Comparison of ENCODE assay signal across 18 mouse cellular contexts in the genomic region with DNA sequence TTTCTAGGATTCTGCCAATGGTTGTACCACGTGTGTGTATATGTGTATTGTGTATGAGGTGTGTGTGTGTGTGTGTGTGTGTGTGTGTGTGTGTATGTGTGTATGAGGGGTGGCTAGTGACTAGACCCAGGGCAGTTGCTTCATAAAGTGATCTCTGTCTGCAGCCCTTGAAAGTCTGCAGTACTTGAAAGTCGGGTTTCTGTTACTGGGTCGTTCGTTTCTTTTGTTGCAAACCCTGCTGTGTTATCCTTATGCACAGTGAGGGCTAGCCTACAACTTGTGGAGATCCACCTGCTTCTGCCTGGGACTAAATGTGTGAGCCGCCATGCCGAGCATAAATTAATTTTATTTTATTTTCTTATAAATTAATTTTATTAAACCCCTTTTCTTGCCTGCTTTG.
A peak's percentile ranks its signal among the peaks of the same experiment; 100 is the strongest.
DNase-seq lines count a peak whose midpoint lies in the region; ATAC-seq and TF ChIP-seq lines count a peak whose summit lies in the region.
"Had no signal": no experiment of that assay in that cellular context is flagged by ENCODE, and none has a peak within 500 bp of the region (broad histone marks: within the 10 kb centered on the region; RNA-seq: fewer than 3 reads in every experiment).

No protein-coding gene starts in this region.

- H3K4me3 ChIP-seq in ES-E14 (ENCODE audit: insufficient read depth in 1 of 2, low read depth in 1 of 2, low read length in 2 of 2, poor library complexity in 1 of 2, severe bottlenecking in 1 of 2): peak overlapping the region; percentile 58 to 61
- H3K4me3 ChIP-seq in forebrain, embryonic 13.5 days: peak overlapping the region; percentile 37
- H3K4me3 ChIP-seq in hindbrain, embryonic 15.5 days: peak overlapping the region; percentile 31
- peak overlapping the region; percentile 20 for H3K4me3 ChIP-seq in midbrain, postnatal 0 days (ENCODE audit: low read depth, low read length)
- H3K4me3 ChIP-seq: erythroblast, embryonic 14.5 days; heart, adult 2 months; stomach, embryonic 15.5 days had no signal

- peak overlapping the region; percentile 75; the same call in 1 of the 2 replicates for H3K9ac ChIP-seq in ES-E14 (ENCODE audit: insufficient read depth, low read depth, low read length, poor library complexity, severe bottlenecking)
- H3K9ac ChIP-seq in forebrain, embryonic 13.5 days: peak overlapping the region; percentile 78
- no peak overlapping the region for H3K9ac ChIP-seq in hindbrain, embryonic 15.5 days
- no peak overlapping the region for H3K9ac ChIP-seq in midbrain, postnatal 0 days (replicated peaks; ENCODE audit: low read length, poor library complexity, severe bottlenecking)
- H3K9ac ChIP-seq: liver, postnatal 0 days; stomach, embryonic 15.5 days had no signal

- ATAC-seq in forebrain, embryonic 13.5 days: no peak
- ATAC-seq in hindbrain, embryonic 15.5 days (ENCODE audit: low FRiP score, low read depth): no peak
- ATAC-seq in midbrain, postnatal 0 days (ENCODE audit: low FRiP score): no peak
- ATAC-seq in CD4-positive, CD25-positive, alpha-beta regulatory T cell, adult 4 months: no peak
- ATAC-seq: activated CD4-positive, CD25-positive, alpha-beta regulatory T cell, adult 4 months; liver, postnatal 0 days had no signal

- DNase-seq in ES-E14 (ENCODE audit: low read depth, low spot score): no peak
- no peak for DNase-seq in midbrain, postnatal 0 days (ENCODE audit: low spot score)
- DNase-seq in Muller cell, postnatal 12 days (ENCODE audit: inconsistent ontology term): no peak
- no peak for DNase-seq in gastrocnemius, postnatal 4 days (ENCODE audit: low spot score in 2 of 2)
- DNase-seq: B cell, adult 2 months; cerebellum, adult 18-20 months; heart, adult 2 months; heart, postnatal 10 days; liver, postnatal 0 days; lung, postnatal 36 days; retina, postnatal 1 day; thymus, postnatal 25 days had no signal

- peak overlapping the region; percentile 61 for H3K4me2 ChIP-seq in forebrain, embryonic 13.5 days
- peak overlapping the region; percentile 47 for H3K4me2 ChIP-seq in hindbrain, embryonic 15.5 days
- H3K4me2 ChIP-seq in midbrain, postnatal 0 days (ENCODE audit: low read depth, low read length, poor library complexity, severe bottlenecking): peak overlapping the region; percentile 33
- H3K4me2 ChIP-seq: stomach, embryonic 15.5 days had no signal

- no peak for TF ChIP-seq CTCF in midbrain, postnatal 0 days (IDR thresholded peaks at IDR 0.05)

- H3K9me3 ChIP-seq in ES-E14 (ENCODE audit: control insufficient read depth, insufficient read depth, low read depth, low read length): no peaks in the 10 kb centered on the region
- no peaks in the 10 kb centered on the region for H3K9me3 ChIP-seq in forebrain, embryonic 13.5 days (replicated peaks)
- no peaks in the 10 kb centered on the region for H3K9me3 ChIP-seq in hindbrain, embryonic 15.5 days
- H3K9me3 ChIP-seq in midbrain, postnatal 0 days (ENCODE audit: low read length): no peaks in the 10 kb centered on the region
- H3K9me3 ChIP-seq: stomach, embryonic 15.5 days had no signal

- 33% methylated on average over 6 of the region's 6 CpGs for WGBS in forebrain, embryonic 13.5 days
- 41% methylated on average over 6 of the region's 6 CpGs for WGBS in hindbrain, embryonic 15.5 days
- WGBS in midbrain, postnatal 0 days: 45% methylated on average over 6 of the region's 6 CpGs

- H3K36me3 ChIP-seq in ES-E14 (ENCODE audit: control insufficient read depth, insufficient read depth, low read length, poor library complexity, severe bottlenecking): peaks cover 3% of the 10 kb centered on the region
- no peaks in the 10 kb centered on the region for H3K36me3 ChIP-seq in forebrain, embryonic 13.5 days (ENCODE audit: poor library complexity, severe bottlenecking)
- H3K36me3 ChIP-seq in hindbrain, embryonic 15.5 days: no peaks in the 10 kb centered on the region
- no peaks in the 10 kb centered on the region for H3K36me3 ChIP-seq in midbrain, postnatal 0 days (ENCODE audit: insufficient read depth, low read length)
- H3K36me3 ChIP-seq: stomach, embryonic 15.5 days had no signal

- in situ Hi-C loops in ES-E14 (cut with MboI; ENCODE audit: low sequenced_read_pairs in 2 of 2, unreplicated experiment in 2 of 2): no loop called here

- H3K4me1 ChIP-seq in ES-E14 (ENCODE audit: control insufficient read depth in 2 of 2, insufficient read depth in 2 of 2, low read length in 2 of 2, poor library complexity in 1 of 2): peaks cover 11 to 12% of the 10 kb centered on the region in 2 experiments
- H3K4me1 ChIP-seq in forebrain, embryonic 13.5 days: peaks cover 67% of the 10 kb centered on the region
- H3K4me1 ChIP-seq in hindbrain, embryonic 15.5 days (replicated peaks): peaks cover 50% of the 10 kb centered on the region
- peaks cover 7% of the 10 kb centered on the region; the same call in 1 of the 2 replicates for H3K4me1 ChIP-seq in midbrain, postnatal 0 days (ENCODE audit: insufficient read depth, low read length)

- peak overlapping the region; percentile 95 for H3K27ac ChIP-seq in ES-E14 (ENCODE audit: insufficient read depth, low read depth, low read length, poor library complexity, severe bottlenecking)
- H3K27ac ChIP-seq in forebrain, embryonic 13.5 days: peak overlapping the region; percentile 96
- H3K27ac ChIP-seq in hindbrain, embryonic 15.5 days (replicated peaks): 0 out of 2 replicates have a peak overlapping the region, but pooled peaks have one; percentile 81
- peak overlapping the region; percentile 21 for H3K27ac ChIP-seq in midbrain, postnatal 0 days (ENCODE audit: low read depth, low read length)
- H3K27ac ChIP-seq: heart, adult 2 months; stomach, embryonic 15.5 days had no signal

- no peaks in the 10 kb centered on the region for H3K27me3 ChIP-seq in forebrain, embryonic 13.5 days
- H3K27me3 ChIP-seq in hindbrain, embryonic 15.5 days: no peaks in the 10 kb centered on the region
- no peaks in the 10 kb centered on the region for H3K27me3 ChIP-seq in midbrain, postnatal 0 days (ENCODE audit: insufficient read depth, low read length)
- H3K27me3 ChIP-seq: stomach, embryonic 15.5 days had no signal

TF ChIP-seq in ES-E14, 5 proteins besides CTCF, POLR2A, EP300 and RAD21:
- no peak for TF ChIP-seq MAFK (IDR thresholded peaks at IDR 0.05; ENCODE audit: insufficient read depth, low read depth, low read length)
- no peak for TF ChIP-seq CHD2 (IDR thresholded peaks at IDR 0.05; ENCODE audit: low read depth, low read length)
- TF ChIP-seq ZC3H11A (IDR thresholded peaks at IDR 0.05; ENCODE audit: borderline replicate concordance, low read depth, low read length): no peak
- TF ChIP-seq HCFC1 (IDR thresholded peaks at IDR 0.05; ENCODE audit: borderline replicate concordance, insufficient read depth, low read length): no peak
- TF ChIP-seq ZNF384 (IDR thresholded peaks at IDR 0.05; ENCODE audit: low read depth, low read length): no peak

Comparison
In these comparisons a context has a peak if more than half of its experiments do, and no peak if none do; other contexts are left out.
1. H3K27ac ChIP-seq: peak in every context shown above with its lines; median percentile 96 in forebrain, embryonic 13.5 days; 95 in ES-E14; 81 in hindbrain, embryonic 15.5 days; 21 in midbrain, postnatal 0 days.
2. H3K9ac ChIP-seq: peak in ES-E14 (single experiment) and forebrain, embryonic 13.5 days (single experiment); none in hindbrain, embryonic 15.5 days (single experiment) and midbrain, postnatal 0 days (single experiment).
3. Peak in every context shown above with its lines, with median percentiles within 50 percentile points of each other: H3K4me3 ChIP-seq and H3K4me2 ChIP-seq.